Mouse (Mus musculus): ENCODE measurements around the gene Ccdc136.

GRCm38 (mm10) chr6:29347189-29347588, 48.9 kb upstream of the Ccdc136 start:
- TF ChIP-seq CTCF (IDR thresholded peaks at IDR 0.05; ENCODE audit: low read depth), result no peak
- TF ChIP-seq EP300 (IDR thresholded peaks at IDR 0.05; ENCODE audit: low read depth), result no peak
